Mouse (Mus musculus): ENCODE measurements around the gene Mfsd7a.

DNA sequence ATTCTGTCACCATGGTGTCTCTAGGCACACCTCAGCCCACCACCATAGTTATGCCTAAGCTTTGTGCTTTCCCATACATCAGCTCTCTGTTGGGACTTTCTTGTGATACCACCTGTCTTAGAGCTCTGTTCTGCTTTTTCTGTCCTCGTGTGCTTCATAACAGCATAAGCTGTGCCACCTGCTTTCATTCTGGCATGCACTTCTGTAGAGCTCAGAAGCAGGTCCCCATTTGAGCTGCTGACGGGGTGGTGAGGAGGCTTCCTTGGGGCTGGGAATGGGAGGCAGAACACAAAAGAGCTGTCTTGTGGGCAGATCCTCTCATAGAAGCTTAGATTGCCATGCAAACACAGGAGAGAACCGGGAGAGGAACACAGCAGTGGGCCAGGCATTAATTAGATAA, 27.3 kb upstream of the Mfsd7a start:
- no peak for TF ChIP-seq CTCF (IDR thresholded peaks at IDR 0.05; ENCODE audit: extremely low read depth, insufficient read depth, low read length)
- TF ChIP-seq POLR2A (IDR thresholded peaks at IDR 0.05; ENCODE audit: extremely low read depth, insufficient read depth, low read length): no peak
